Mouse (Mus musculus): Measurements from ENCODE around the gene Pkmyt1.

- TF ChIP-seq CTCF (IDR thresholded peaks at IDR 0.05; ENCODE audit: borderline replicate concordance, insufficient read depth, low read length) (no peak), POLR2A (IDR thresholded peaks at IDR 0.05; ENCODE audit: low read depth, low read length) (no peak)
These were observed 29.6 kb downstream of the Pkmyt1 start for GRCm38 (mm10) chr17:23755689-23756088.

Measured in embryonic fibroblast, embryonic 13.5 days (primary cell).